In the genomic region with DNA sequence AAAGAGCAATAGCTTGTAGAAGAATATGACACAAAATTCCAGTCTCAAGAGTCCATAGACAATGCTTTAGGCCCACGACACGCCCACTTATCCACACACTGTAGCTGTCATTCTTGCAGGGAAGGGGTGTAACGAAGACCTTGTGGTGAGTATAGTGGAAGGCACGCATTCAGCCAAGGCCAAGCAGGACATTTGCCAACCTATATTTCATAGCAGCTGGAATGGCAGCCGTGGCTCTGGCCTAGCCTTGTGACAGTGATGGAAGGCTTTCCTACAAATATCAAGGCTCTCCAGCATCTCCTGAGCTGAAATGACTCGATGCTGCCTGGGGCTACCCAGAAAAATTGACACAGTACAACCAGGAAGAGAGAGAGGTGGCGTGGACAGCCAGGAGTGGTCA, we compare ENCODE assay signal across 21 mouse cellular contexts. TPM values are rescaled to one million over a fixed set of nuclear protein-coding genes. Genes with fewer than 3 reads are reported as not detected.
DNase-seq lines count a peak whose midpoint lies in the region; TF ChIP-seq lines count a peak whose summit lies in the region.
"Had no signal": no experiment of that assay in that cellular context is flagged by ENCODE, and none has a peak within 500 bp of the region (broad histone marks: within the 10 kb centered on the region; RNA-seq: fewer than 3 reads in every experiment).

No protein-coding gene starts in this region.

- DNase-seq in heart, adult 11 months: peak; percentile 86
- no peak for DNase-seq in heart, adult 8-10 months (ENCODE audit: low spot score)
- peak; percentile 88 for DNase-seq in adrenal gland, adult 2 months
- DNase-seq in adrenal gland, postnatal 14 days: peak; percentile 76
- no peak for DNase-seq in left cerebral cortex, postnatal 10 days (ENCODE audit: extremely low spot score in 1 of 2, low spot score in 2 of 2)
- DNase-seq in urinary bladder, postnatal 14 days (ENCODE audit: low spot score): no peak
- DNase-seq in lung, postnatal 25 days (ENCODE audit: low spot score): no peak
- DNase-seq: cerebellum, adult 11-12 months; cerebellum, adult 8-10 months; cerebellum, postnatal 36 days; gastrocnemius, postnatal 14 days; heart, adult 18-20 months; heart, postnatal 14 days; heart, postnatal 4 days; kidney, adult 18-20 months had no signal

- no peak overlapping the region for H3K4me3 ChIP-seq in myocyte
- H3K4me3 ChIP-seq: forebrain, embryonic 10.5 days; forebrain, embryonic 13.5 days; heart, embryonic 10.5 days; heart, embryonic 13.5 days had no signal

- H3ac ChIP-seq in myocyte (ENCODE audit: control insufficient read depth, insufficient read length): no peak overlapping the region

- H3K4me2 ChIP-seq in myocyte (ENCODE audit: low read depth): no peak overlapping the region
- H3K4me2 ChIP-seq: forebrain, embryonic 13.5 days; heart, embryonic 13.5 days; hindbrain, embryonic 14.5 days had no signal

- TF ChIP-seq POLR2A in myocyte (IDR thresholded peaks at IDR 0.05; ENCODE audit: insufficient read length, low read depth): no peak

- intact Hi-C loops in left cerebral cortex, postnatal 10 days (cut with DNase I): no loop called here

- peaks cover 4% of the 10 kb centered on the region for H3K36me3 ChIP-seq in myocyte (ENCODE audit: control insufficient read depth, insufficient read depth)

- H3K79me2 ChIP-seq in myocyte (ENCODE audit: control insufficient read depth, insufficient read depth): no peaks in the 10 kb centered on the region

- H3K27me3 ChIP-seq in myocyte (ENCODE audit: control insufficient read depth, insufficient read depth, insufficient read length): no peaks in the 10 kb centered on the region
- H3K27me3 ChIP-seq: forebrain, embryonic 13.5 days; heart, embryonic 13.5 days had no signal

TF ChIP-seq in myocyte, 11 proteins besides CTCF, POLR2A, EP300 and RAD21:
- peak in 2 of 3 experiments; percentile 30 to 66 for TF ChIP-seq MYOG (IDR thresholded peaks at IDR 0.05; ENCODE audit: control insufficient read depth in 1 of 3, insufficient read depth in 1 of 3, insufficient read length in 2 of 3, low read depth in 2 of 3)
- peak in 2 of 3 experiments; percentile 40 to 65 for TF ChIP-seq MYOD1 (IDR thresholded peaks at IDR 0.05; ENCODE audit: control insufficient read depth in 1 of 3, insufficient read length in 2 of 3, low read depth in 2 of 3)
- TF ChIP-seq POLR2AphosphoS2 (IDR thresholded peaks at IDR 0.05; ENCODE audit: insufficient read length, low read depth): no peak
- TF ChIP-seq TCF12 (IDR thresholded peaks at IDR 0.05; ENCODE audit: insufficient read depth, poor library complexity, severe bottlenecking): no peak

RNA-seq across cellular contexts. Expression of a gene that starts 40.9 kb away (rescaled TPM):
- total RNA-seq in heart, adult 8-10 months (2022): 10 to 100 TPM; 25.5 to 32.9 (median 29.4) TPM
- 10 to 100 TPM; 34.5 to 41.1 TPM for total RNA-seq in adrenal gland, adult 2 months (2021)
- polyA plus RNA-seq in adrenal gland, adult 2 months (2012; rRNA removed): 33.7 and 39.6 TPM in 2 replicates
- 31.5 and 33.0 TPM in 2 replicates for total RNA-seq in adrenal gland, postnatal 14 days (2021)
- polyA plus RNA-seq in myocyte (2012; fragmentation: generic; extraction: Trizol): 13.8 TPM
- total RNA-seq in left cerebral cortex, postnatal 10 days (2021): 10 to 100 TPM; 37.7 to 40.6 TPM

Comparison
In these comparisons a context has a peak if more than half of its experiments do, and no peak if none do; other contexts are left out.
1. DNase-seq: peak in heart, adult 11 months (single experiment), adrenal gland, adult 2 months (single experiment) and adrenal gland, postnatal 14 days (single experiment); none in heart, adult 8-10 months (single experiment), left cerebral cortex, postnatal 10 days (0 of 2), urinary bladder, postnatal 14 days (single experiment) and lung, postnatal 25 days (single experiment).